Mouse (Mus musculus) heart, postnatal 10 days (tissue): ENCODE measurements around the gene Krr1. TPM values are rescaled to one million over a fixed set of nuclear protein-coding genes. Genes with fewer than 3 reads are reported as not detected.
A peak's percentile ranks its signal among the peaks of the same experiment; 100 is the strongest.

Experiments used
- DNase-seq, 2 experiments: peaks; one replicate each; pipeline ENCODE4 v3.0.0; 2021
- intact Hi-C: fragments of 180-260 bp; cut with DNase I; formaldehyde crosslinking; loops from one replicate; pipeline ENCODE4 v1.15.1; 2025
- total RNA-seq, 2 experiments: library from RNA; stranded (reverse); gene quantifications; 2 replicates each; pipeline ENCODE4 v1.2.3; 2021

Gene Krr1
- 10 to 100 TPM; 21.2 to 22.1 TPM for total RNA-seq

DNA sequence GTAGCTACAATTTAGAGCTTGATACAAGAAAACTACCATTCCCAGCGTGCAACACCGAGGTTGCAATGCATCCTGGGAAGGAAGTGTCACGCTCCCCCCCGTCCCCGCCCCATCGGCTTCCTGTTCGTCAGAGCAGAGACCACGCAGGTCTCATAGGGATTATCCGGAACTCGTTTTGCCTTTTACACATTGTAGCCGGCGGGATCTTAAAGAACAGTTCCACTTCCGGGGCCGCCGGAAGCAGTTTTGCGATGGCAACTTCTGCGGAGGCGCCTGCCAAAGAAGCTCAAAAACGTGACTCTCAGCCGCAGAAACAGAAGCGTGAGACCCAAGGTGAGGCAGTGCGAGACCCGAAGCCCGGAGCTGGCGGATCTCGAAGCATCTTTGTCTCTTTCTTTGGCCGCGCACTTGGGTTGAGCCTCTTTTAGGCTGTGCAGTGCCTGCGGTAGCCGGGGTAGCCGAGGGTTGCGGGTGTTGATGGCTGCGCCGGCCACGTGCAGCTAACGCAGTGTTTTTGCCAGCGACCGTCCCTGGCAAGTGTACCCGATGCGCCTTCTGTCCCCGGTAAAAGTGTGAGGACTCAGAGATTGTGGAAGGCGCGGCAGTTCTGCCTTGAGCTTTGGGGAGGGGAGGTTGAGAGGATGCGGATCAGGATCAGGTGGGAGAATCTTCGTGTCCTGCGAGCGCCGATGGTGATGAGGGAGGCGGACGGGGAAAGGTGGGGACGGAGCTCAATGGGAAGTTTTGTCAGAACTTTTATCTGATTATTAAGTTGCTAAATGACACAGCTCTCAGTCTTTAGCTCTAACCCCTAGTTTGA is at the start of gene Krr1:
Krr1 (plus strand) TSS at position 123 of the 820 bp plus-strand sequence.
- intact Hi-C loops = loop anchor here (5.0 kb wide), 1 partner anchor 675 kb away; the partner anchor contains the start of gene Bbs10
- DNase-seq = peak; percentile 91 to 93

DNA sequence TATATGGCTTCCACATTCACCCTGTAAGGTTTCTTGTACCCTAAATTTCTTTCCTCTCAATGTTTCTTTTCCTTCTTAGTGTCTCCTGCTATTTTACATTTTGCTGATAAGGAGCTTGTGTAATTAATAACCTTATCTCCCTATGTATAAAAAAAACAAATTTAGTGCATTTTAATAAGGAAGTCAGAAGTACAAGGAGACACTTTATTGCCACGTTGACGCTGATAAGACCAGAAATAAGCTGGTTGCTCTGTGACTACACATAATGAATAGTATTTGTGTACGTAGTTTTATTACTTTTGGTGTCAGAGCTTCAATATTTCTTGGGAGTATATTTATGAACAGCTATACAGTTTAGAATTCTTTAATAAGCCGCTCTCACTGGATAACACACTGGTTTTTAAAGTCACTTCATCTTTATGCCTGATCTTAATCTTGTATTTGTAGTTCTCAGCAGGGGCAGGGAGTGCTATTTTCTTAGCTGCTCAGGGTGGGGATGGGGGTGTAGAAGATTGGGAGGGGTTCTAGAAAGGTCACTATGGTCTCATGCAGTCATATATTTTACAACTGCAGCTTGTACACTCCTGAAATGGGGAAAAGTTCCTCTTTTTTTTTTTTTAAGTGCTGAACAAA is 48.8 kb upstream of the Krr1 start:
- intact Hi-C loops = loop anchor here (10.0 kb wide), 1 partner anchor 699 kb away; no protein-coding TSS in a partner anchor
- DNase-seq = no peak

DNA sequence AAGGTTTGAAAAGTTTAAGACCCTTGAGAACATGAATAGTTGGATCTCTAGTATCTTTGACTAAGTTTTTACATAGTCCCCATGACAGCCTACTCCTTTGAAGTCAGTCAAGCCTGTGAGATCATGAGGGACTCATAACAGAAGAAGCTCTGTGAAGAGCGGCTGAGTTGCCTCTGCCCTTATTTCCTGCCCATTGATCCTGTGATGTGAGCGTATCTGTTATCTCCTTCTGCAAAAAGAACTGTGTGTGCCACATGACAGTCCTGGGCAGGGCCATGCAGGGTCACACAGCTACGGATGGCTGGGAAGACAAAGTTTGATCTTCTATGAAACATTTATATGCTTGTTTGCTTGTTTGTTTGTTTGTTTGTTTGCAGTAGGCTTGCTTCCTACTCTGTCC is 48.3 kb upstream of the Krr1 start:
- DNase-seq = no peak
- intact Hi-C loops = loop anchor here (10.0 kb wide), 1 partner anchor 699 kb away; no protein-coding TSS in a partner anchor

DNA sequence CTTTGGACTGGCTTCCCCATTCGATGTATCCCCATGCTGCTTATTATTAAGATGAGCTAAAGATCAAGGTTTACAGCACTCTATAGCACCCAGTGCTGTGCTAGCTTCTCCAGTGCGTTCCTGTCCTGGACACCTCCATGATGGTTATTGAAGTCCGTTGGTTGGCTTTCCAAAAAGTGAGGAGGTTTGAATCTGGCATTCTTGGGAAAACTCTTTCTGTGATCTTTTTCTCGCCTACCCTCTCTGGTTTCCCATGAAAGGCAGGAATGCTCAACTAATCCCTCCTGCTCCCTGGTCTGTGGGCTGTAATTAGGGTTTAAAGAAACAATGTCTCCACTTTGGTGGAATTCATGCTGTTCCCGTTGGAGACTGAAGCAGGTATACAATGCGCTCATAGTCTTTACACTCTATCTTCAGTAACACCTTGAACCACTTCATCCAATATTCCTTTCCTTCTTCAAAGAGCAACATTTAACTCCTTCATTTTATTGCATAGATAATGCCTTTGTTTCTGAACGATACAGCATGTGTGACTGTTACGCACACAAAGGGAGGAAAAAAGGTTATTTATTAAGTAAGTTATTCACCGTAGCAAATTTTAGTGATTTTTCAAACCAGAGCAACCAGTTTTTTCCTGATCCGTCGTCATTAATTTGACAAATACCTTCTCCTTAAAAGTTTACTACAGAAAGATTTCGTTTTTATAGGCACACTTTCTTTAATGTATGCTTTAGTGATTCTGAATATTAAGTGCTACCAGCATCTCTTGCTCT is 47.6 kb upstream of the Krr1 start:
- intact Hi-C loops = loop anchor here (1.0 to 10.0 kb wide), 3 partner anchors 328 to 700 kb away; no protein-coding TSS in a partner anchor
- no peak for DNase-seq

DNA sequence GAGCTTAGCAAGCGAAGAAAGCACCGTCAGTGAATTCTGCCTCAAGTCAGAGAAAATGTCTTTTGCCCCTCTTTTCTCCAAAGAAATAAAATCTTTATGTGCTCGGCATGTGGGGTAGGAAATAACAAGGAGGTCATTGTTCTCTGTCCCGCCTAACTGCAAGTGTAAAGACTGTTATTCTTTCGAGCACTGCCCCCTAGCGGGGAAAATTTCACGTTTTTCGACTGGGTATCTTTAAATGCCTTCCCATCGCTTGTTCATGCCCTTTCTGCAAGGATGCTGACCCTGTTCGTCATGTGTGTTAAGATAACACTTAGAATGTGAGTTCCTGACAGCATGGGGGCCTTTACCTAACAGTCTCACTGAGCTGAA is 47.0 kb upstream of the Krr1 start:
- DNase-seq = peak; percentile 93 to 97
- intact Hi-C loops = loop anchor here (1.0 to 10.0 kb wide), 3 partner anchors 328 to 701 kb away; no protein-coding TSS in a partner anchor

DNA sequence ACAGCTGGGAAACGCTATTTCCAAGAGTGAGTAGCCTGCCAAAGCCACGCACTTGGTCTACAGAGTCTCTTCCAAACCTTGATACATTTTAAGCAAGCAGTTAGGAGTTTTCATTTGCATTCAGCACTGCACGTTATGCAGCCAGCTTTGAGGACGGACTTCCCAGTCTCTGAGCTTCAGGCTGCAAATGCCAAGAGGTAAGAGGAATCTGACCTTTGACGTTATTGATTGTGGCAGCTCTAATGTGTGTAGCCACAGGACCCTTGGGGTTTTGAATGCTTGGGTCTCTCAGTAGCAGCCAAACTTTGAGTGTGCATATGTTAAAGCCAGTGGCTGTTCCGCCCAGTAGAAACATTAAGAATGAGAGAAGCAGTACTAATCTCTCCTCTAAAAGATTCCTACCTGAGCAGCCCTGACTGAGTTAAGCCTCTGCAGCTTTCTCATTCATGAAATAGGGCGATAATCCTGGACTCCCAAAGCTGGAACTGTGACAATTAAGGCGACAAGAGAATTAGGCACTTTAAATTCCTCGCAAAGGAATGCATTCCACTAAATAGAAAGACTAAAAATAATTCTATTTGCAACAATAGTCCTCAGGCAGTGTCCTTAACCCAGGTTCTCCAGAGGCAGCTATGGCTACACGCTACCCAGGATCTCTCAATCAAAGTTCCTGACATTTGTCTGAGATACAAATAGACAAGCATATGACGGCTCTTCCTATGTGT is 39.7 kb upstream of the Krr1 start:
- DNase-seq = peak; percentile 24 to 50
- intact Hi-C loops = no loop called here

DNA sequence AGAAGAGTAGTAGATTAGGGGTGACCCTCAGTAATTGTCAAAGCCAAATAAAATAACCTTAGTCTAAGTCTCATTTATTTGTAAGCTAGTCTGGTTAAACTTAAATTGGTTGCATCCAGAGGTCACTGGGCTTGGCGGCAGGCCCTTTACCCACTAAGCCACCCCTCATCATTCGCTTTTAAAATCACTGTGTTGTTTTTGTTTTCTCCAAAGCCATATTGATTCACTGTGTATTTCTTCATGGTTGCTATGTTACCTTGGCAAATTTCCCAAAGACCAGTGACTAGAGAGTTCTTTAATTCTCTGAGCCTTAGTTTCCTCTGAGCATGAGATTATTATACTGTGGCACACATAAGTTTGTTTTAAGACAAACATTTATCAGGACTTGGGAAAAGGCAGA is 37.3 kb upstream of the Krr1 start:
- intact Hi-C loops = no loop called here
- peak in 1 of 2 experiments; percentile 19 for DNase-seq

DNA sequence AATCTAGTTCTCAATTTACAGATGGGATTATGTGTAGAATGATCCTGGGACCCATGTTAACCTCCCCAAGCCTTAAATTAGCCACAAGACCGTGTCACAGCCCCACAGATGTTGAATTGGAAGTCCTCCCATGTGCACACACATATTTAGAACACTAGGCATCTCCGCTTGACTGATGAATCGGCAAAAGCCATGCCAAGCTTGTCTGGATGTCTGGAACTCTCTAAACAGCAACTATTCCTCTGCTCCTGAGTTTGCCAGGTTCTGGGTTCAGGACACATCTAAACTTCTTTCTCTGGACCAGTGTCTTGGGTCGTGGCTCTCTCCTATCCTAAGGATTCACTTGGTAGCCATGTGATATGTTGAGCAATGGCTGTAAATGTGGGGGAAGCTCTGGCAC is 36.4 kb upstream of the Krr1 start:
- intact Hi-C loops = no loop called here

DNA sequence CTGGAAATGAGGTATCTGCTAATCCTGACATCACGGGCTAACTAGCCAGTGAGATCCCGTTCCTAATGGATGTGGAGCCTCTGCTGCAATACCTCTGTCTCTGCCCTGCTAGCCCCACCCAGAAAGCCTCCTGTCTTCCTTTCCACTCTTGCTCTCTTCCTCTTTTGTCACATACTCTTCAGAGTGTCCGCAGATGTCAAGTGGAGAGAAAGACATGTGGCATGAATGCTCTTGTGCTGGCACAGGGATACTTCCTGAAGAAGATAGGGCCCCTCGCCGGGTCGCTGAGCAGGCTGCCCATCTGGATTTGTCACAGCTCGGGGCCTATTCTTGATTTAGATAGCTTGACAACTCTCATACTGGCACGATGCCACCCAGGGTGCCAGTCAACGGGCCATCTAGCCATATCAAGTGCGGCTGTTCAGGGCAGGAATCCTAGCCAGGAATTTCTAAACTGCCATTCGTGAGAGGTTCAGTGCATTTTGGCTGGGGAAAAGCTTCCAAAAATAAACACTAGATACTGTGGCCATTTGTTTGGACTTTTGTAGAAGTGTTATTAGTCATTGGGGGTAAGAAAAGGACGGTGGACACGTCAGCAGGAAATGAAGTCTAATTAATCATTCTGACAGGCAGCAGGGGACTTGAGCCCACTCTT is 35.8 kb upstream of the Krr1 start:
- intact Hi-C loops = no loop called here
- DNase-seq = peak; percentile 89 to 93

More for the DNA sequence above, 36.4 kb upstream of the Krr1 start:
- peak; percentile 35 to 42 for DNase-seq

DNA sequence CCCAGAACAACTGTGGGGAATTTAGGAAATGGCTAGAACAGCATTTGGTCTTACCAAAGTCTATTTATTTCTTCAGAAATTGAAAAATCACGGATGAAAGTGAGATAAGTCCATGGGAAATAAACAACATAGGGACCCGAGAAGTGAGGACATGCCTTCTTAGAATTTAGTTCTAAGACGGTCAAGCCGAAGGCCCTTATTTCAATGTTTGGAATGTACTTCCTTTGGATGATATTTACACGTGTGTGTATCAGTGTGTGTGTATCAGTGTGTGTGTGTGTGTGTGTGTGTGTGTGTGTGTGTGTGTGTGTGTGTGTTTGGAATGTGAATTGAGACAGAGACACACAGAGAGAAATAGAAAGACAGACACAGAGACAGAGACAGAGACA is 35.3 kb upstream of the Krr1 start:
- no peak for DNase-seq
- intact Hi-C loops = no loop called here

DNA sequence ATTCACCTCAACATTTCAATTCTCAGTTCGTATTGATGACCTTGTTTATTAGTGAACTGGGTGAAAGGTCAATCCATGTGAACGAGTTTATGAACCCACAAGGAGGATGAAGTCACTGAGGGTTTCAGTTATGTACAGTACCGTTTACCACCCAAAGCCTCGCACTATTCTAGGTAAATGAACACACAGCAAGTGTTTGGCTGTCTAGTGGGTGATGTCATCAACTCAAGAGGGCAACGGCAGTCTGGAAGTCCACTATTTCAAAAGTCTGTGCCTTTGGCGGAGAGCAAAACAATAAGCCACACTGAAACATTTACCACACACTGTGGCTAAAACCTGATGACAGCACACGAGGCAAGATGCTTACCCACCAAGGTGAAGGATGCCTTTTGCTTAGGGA is 29.4 kb upstream of the Krr1 start:
- intact Hi-C loops = no loop called here
- no peak for DNase-seq

DNA sequence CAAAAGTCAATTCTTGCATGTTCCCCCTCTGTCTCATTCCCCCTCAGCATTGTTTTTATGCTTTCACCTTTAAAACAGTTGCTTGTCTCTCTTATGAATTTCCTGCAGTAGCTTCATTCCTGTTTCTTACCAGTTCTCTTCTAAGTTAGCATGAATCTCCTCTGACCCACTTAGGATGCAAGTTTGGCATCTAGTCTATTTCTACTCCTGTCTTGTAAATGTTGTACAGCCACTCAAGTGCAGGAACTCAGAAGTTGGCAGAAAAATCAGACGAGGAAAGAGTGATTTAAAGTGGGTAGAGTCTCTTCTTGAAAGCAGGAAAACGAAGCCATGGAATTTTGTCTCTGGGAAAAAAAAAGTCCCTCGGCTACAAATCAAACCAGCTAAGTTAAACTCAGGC is 26.9 kb upstream of the Krr1 start:
- intact Hi-C loops = no loop called here
- DNase-seq = no peak

DNA sequence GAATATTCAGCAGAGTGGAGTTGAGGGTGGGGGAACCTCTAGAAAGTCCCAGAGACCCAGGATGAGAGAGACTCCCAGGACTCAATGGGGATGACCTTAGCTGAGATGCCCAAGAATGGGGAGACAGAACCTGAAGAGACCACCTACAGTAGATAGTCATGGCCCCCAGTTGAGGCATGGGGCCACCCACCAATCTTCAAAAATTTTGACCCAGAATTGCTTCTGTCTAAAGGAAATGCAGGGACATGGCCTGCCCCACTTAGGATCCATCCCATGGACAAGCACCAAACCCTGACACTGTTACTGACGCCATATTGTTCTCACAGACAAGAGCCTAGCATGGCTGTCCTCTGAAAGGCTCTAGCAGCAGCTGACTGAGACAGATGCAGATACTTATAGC is 24.4 kb upstream of the Krr1 start:
- intact Hi-C loops = no loop called here
- DNase-seq = no peak

DNA sequence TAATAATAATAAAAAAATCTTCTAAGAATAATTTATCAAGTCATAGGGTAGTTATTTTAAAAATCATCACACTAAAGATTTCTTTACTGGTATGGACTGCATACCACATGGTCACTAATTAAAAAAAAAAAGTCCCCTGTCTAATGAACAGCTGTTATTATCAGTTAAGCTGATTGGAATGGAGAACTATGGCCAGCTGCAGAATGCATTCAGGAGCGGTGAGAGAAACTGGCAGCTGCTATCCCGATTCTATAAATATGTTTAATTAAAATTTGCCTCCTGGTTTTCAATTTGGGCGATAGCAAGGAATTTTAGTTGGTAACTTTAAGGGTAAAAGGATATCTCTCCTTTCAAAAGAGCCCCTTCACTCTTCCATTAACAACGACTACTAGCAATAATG is 23.5 kb upstream of the Krr1 start:
- intact Hi-C loops = no loop called here
- no peak for DNase-seq

DNA sequence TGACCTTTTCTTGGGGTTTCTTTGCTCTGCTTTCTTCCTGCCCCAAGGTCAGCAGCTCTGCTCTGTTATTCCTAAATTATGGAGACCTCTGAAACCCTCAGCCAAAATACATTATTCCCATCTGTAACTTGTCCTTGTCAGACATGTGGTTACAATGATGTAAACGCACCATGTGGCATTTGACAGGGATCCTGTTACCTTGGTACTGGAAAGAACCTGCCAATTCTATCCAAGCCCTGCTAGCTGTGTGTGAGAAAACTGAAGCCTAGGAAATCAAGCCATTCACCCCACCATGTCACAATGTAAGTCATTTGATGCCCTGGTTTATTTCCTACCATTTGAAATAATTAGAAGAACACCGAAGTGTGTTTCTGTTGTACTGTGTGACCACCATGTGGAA is 16.6 kb upstream of the Krr1 start:
- DNase-seq = no peak
- intact Hi-C loops = loop anchor here (10.0 kb wide), 1 partner anchor 731 kb away; no protein-coding TSS in a partner anchor

DNA sequence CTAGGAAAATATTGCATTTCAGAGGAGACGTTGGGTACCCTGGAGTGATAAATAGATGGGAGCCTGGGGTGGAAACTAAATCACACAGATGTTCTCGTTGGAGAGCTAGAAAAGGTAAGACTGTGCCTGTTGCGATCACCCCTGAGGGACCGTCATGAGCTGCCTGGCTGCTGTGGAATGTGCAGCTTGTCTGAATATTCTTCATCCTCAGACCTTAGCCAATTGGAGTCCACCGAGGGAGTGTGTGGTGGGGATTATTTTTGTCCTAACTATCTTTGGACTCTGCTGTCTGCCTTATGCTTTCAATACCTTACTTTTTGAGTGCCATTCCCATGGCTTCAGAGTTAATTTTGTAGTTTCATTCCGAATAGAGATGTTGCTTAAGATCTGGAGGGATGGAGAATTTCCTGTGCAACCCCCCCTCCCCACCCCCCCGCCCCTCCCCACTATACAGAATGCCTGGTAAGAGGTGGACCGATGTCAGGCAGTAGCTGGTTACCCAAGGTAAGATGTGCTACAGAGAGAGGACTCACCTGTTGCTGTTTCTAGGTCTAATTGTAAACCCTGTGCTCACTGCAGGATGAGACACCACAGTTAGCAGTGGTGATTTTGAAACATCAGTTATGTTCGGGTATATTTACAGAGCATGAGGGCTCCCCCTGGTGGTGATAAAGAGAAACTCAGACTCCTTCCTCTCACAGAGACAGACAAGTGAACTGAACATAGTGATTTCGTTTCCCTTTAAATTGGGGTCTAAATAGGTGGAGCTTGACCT is 15.0 kb upstream of the Krr1 start:
- peak; percentile 79 to 80 for DNase-seq
- intact Hi-C loops = loop anchor here (1.0 to 10.0 kb wide), 2 partner anchors 454 to 733 kb away; no protein-coding TSS in a partner anchor

DNA sequence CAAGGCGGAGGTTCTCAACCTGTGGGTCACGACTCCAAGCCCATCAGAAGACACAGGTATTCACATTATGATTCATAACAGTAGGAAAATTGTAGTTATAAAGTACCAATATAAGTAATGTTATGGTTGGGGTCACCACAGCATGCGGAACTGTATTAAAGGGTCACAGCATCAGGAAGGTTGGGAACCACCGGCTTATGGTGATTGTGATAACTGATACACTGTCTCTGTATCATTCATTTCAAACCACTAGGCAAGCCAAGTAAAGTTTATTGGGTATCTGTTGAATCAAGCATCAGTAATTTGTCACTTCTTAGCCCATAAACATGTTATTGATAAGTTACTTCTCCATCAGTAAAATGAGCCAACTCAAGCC is 14.4 kb upstream of the Krr1 start:
- intact Hi-C loops = loop anchor here (10.0 kb wide), 1 partner anchor 733 kb away; no protein-coding TSS in a partner anchor

DNA sequence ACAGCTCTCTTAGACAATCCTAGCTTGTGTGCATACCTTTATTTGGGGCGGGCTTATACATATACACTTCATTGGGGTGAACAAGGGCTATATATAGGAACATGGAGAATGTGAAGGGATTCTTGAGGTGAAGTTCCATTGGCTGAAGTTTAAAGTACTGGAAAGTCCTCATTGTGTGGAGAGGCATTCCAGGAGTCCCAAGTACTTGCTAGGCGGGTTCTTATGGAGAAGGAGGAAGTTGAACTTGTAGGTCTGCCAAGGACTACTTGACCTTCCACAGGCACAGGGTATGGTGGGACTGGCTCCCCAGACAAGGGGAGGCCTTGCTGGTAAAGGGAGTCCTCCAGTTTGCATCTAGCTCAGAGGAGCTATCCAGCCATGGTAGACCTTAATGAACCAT is 13.1 kb upstream of the Krr1 start:
- no peak for DNase-seq
- intact Hi-C loops = loop anchor here (10.0 kb wide), 1 partner anchor 735 kb away; no protein-coding TSS in a partner anchor

More for the DNA sequence above, 14.4 kb upstream of the Krr1 start:
- DNase-seq = no peak

DNA sequence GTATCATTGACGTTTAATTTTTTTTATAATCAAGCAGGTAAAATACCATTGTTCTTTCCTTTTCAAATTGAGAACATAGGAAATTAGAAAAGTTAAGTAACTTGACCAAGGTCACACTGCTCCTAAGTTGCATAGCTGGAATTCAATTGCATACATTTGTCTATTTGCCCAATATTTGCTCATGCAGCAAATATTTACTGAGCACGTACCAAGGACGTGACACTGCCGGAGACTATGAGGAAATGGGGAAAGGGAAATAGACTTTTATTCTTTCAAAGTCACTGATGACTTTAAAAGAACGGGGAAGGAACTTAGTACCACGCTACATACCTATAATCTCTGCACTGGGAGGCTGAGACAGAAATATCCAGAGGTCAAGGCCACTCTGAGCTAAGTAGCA is 12.0 kb upstream of the Krr1 start:
- intact Hi-C loops = no loop called here
- DNase-seq = no peak
